Mouse (Mus musculus) limb, embryonic 13.5 days (tissue): ENCODE results near the gene Hdc. TPM values are rescaled to one million over a fixed set of nuclear protein-coding genes. Genes with fewer than 3 reads are reported as not detected.
"Not testable (repeated sequence)": the region's sequence is repeated elsewhere in the genome, so short reads cannot be mapped to it uniquely, and the experiment has no call there.

Experiments
- ATAC-seq: fragments of 200-750 bp; cut with Nextera tagmentation; 2 replicates; pipeline ENCODE4 v1.8.0; 2017; ENCODE audit warnings: low read depth, moderate number of reproducible peaks, moderate TSS enrichment; ENCODE audit not compliant: low FRiP score
- H3K27ac ChIP-seq: fragments of 300-500 bp; sonication (generic); 2 replicates; pipeline ENCODE4 v1.5.1; 2015; ENCODE audit warnings: inconsistent platforms, mild to moderate bottlenecking, moderate library complexity
- H3K27me3 ChIP-seq: fragments of 300-500 bp; sonication (generic); 2 replicates; pipeline ENCODE4 v1.6.1; 2015; ENCODE audit warnings: mild to moderate bottlenecking, inconsistent platforms
- H3K36me3 ChIP-seq: fragments of 300-500 bp; sonication (generic); 2 replicates; pipeline ENCODE4 v1.6.1; 2015; ENCODE audit warnings: inconsistent platforms, mild to moderate bottlenecking, moderate library complexity
- H3K4me1 ChIP-seq: fragments of 300-500 bp; sonication (generic); 2 replicates; pipeline ENCODE4 v1.6.1; 2015; ENCODE audit warnings: inconsistent platforms
- H3K4me2 ChIP-seq: fragments of 300-500 bp; sonication (generic); replicated peaks from 2 replicates; pipeline ENCODE4 v1.6.1; 2015; ENCODE audit warnings: inconsistent platforms, mild to moderate bottlenecking, moderate library complexity
- H3K4me3 ChIP-seq: fragments of 300-500 bp; sonication (generic); 2 replicates; pipeline ENCODE4 v1.5.1; 2015; ENCODE audit warnings: moderate library complexity, mild to moderate bottlenecking, inconsistent platforms
- H3K9ac ChIP-seq: fragments of 300-500 bp; sonication (generic); 2 replicates; pipeline ENCODE4 v1.6.1; 2015; ENCODE audit warnings: mild to moderate bottlenecking, inconsistent platforms
- H3K9me3 ChIP-seq: fragments of 300-500 bp; sonication (generic); 2 replicates; pipeline ENCODE4 v1.6.1; 2016; ENCODE audit warnings: inconsistent platforms
- WGBS: fragments of 180-500 bp; shearing (Covaris S2); methylation state at CpG from one replicate; pipeline ENCODE4 v1.1.7; 2015; 5-methylcytosine and 5-hydroxymethylcytosine counted together
- polyA plus RNA-seq: library from polyadenylated mRNA; unstranded; fragments of >200 nt; fragmentation: Nextera tagmentation; extraction: Ambion mirVana; gene quantifications from 2 replicates; pipeline ENCODE4 v1.2.1, GENCODE M21; 2015

Gene Hdc
- polyA plus RNA-seq, 1 experiment from 2014 or later: 5.0 TPM

DNA sequence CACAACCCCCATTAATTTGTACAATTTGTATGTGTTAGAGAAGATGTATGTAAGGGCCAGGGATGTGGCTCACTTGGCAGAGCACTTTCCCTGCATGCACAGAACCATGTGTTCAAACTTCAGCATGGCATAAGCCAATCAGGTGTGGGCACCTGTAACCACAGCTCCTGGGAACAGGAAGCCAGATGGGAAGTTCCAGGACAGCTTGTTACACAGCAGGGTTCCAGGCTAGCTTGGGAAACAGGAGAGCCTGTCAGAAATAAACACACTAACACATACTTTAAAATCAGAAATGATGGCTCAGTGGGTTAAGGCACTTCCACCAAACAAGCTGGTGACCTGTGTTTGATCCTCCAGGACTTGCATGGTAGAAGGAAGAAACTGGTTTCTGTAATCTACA lies 4.0 kb upstream of the Hdc start:
- Histone ChIP-seq H3K9me3 (no peaks in the 10 kb centered on the region), H3K27ac (no peak overlapping the region), H3K4me3 (no peak overlapping the region), H3K27me3 (no peaks in the 10 kb centered on the region), H3K9ac (no peak overlapping the region), H3K4me1 (peaks cover 7% of the 10 kb centered on the region), H3K4me2 (no peak overlapping the region), H3K36me3 (peaks cover 3% of the 10 kb centered on the region; the same call in 1 of the 2 replicates)
- no peak for ATAC-seq

DNA sequence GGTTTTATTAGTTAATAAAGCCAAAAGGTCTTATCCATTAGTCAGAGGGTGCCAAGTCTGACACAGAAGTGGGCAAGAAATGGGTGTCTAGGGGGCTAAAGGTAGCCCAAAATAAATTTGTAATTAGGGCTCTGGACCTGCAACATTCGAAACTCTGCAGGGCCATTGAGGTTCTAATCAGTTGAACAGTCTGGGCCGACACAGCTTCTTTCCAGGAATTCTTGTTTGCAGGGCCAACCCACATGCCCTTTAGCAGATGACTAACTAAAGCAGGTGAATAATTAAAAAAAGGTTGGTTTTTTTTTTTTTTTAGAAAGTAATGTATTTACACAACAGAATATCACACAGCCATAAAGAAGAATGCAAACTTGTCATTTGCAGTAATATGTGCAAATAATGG lies 3.4 kb upstream of the Hdc start:
- H3K9ac ChIP-seq: no peak overlapping the region
- no peak overlapping the region for H3K4me2 ChIP-seq
- peaks cover 3% of the 10 kb centered on the region; the same call in 1 of the 2 replicates for H3K36me3 ChIP-seq
- no peaks in the 10 kb centered on the region for H3K9me3 ChIP-seq
- no peaks in the 10 kb centered on the region; the same call in 1 of the 2 replicates for H3K4me1 ChIP-seq
- ATAC-seq: no peak
- no peaks in the 10 kb centered on the region for H3K27me3 ChIP-seq
- WGBS: 80% methylated on average over 2 of the region's 2 CpGs
- no peak overlapping the region for H3K4me3 ChIP-seq
- no peak overlapping the region for H3K27ac ChIP-seq

DNA sequence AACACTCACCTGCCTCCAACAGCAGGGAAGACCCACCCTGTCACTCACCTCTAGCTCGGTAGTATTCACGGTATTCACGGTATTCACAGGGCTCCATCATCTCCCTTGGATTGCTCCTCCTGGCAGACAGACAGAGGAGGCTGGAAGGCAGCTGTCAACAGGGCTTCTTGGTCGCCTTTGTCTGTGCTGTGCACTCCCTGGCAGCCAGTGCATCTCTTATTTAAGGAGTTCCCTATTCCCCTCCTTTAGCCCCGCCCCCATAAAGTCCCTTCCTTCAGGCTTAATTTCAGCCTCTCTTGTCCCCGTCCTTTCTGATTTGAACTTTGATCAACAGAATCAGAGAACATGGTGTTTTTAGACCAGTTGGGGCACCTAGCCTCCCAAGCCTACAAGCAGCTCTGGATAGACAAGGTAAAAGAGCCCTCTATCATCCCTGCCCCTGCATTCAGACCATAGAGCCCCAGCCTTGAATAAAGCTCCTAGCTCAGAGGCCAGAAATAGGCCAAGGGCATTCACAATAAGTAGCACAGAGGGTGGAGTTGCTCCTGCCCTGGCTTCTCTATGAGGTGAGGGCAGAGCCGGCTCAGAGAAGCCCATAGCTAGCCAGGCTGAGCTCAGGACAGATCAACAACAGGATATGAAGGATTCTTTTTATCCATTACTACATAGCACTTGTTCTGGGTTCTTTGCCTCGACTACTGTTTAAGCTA lies 474 bp downstream of the Hdc start:
- H3K27ac ChIP-seq: no peak overlapping the region
- no peaks in the 10 kb centered on the region for H3K4me1 ChIP-seq
- 44% methylated on average over 8 of the region's 8 CpGs for WGBS
- H3K4me2 ChIP-seq: no peak overlapping the region
- H3K36me3 ChIP-seq: no peaks in the 10 kb centered on the region
- H3K27me3 ChIP-seq: no peaks in the 10 kb centered on the region
- no peak overlapping the region for H3K9ac ChIP-seq
- H3K4me3 ChIP-seq: no peak overlapping the region
- H3K9me3 ChIP-seq: no peaks in the 10 kb centered on the region
- ATAC-seq: no peak

DNA sequence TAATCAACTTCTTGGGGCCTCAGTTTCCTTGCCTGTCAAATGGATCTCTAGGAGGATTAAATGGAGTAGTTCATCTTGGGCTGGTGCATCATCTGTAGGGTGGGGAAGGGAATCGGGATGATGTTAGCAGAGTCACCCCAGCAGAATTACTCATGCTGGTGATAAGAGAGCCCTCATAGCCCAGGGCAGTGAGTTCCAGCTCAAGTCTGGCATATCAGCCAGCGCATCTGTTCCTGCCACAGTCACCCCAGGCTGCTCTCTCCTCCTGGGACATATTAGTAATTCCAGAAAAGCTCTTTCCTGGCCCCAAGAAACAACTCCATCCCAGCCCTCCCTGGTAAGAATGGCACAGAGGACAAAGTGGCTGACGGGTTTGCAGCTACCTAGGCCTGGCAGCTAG lies 3.7 kb downstream of the Hdc start:
- Histone ChIP-seq H3K9ac (no peak overlapping the region), H3K4me3 (no peak overlapping the region), H3K36me3 (no peaks in the 10 kb centered on the region), H3K9me3 (no peaks in the 10 kb centered on the region), H3K27me3 (no peaks in the 10 kb centered on the region), H3K27ac (no peak overlapping the region), H3K4me2 (no peak overlapping the region), H3K4me1 (no peaks in the 10 kb centered on the region)
- WGBS: 80% methylated on average over 3 of the region's 3 CpGs
- ATAC-seq: no peak

DNA sequence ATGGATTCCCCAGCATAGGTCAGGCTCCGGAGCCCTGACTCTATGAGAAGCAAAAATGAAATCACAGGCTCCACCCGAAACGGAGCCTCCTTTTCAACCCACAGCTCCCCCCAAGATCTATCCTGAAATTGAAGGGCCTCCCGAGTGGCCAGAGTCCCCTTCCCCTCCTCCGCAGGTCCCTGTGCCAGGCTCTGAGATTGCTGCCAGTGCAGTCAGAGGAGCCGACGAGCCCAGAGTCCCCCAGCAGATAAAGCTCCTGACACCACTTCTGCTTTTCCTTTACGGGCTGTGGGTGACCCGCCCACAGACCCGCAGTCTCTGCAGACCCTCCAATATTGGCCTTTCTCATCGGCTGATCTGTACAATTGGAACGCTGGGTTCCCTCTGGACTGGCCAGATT lies 9.5 kb downstream of the Hdc start:
- ATAC-seq, H3K36me3 ChIP-seq, H3K9ac ChIP-seq, H3K4me3 ChIP-seq, H3K4me1 ChIP-seq, H3K27me3 ChIP-seq, H3K27ac ChIP-seq, H3K9me3 ChIP-seq, H3K4me2 ChIP-seq: not testable (repeated sequence)
- WGBS: 66% methylated on average over 12 of the region's 12 CpGs

DNA sequence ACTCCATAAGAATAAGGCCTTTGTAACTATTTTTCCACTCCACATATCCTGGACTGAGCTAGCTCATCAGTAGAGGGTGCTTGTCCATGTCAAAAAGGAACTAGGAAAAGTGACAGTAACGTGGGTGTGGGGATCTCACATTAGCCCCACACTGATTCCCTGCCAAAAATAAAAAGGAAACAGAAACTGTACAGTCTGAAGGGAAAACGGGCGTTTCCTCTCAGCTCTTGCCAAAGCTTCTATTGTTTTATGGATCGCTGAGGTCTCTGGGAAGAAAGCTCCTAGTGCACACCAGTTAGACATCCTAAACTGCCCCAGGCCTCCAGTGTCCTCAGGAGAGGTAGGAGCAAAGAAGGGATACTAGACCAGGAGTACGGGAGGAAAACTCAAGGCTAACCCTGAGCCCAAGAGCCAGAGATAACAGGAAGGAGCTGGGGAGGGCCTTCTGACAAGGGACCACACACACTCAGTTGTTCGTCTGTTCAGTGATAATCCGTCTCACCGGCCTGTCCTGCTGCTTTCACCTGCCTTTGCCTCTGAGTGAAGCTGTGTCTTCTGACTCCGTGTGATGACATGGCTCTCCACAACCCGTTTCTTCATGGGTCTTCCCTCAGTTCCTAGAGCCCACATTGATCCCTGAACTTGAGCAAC lies 11.4 kb downstream of the Hdc start:
- Histone ChIP-seq H3K27me3 (no peaks in the 10 kb centered on the region), H3K36me3 (no peaks in the 10 kb centered on the region), H3K4me2 (no peak overlapping the region), H3K4me3 (no peak overlapping the region), H3K9ac (no peak overlapping the region), H3K9me3 (no peaks in the 10 kb centered on the region), H3K4me1 (peaks cover 5% of the 10 kb centered on the region; the same call in 1 of the 2 replicates), H3K27ac (no peak overlapping the region)
- WGBS: 67% methylated on average over 10 of the region's 10 CpGs
- ATAC-seq: no peak

DNA sequence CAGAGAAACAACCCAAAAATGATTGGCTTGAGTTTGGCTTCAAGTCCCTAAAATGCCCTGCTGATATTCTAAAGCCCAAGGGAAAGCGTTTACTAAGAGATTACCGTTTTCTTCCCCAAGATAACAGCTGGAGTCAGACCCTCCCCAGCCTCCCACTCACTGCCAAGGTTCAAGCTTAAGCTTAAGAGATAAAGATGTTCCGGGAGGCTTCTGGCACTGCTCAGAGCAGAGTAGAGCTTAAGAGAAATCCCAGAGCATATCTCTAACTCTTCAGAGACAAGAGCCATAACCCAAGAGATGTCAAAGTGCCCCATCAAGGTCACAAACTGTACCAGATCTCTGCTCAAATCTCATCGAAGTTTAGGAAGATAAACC lies 12.4 kb downstream of the Hdc start:
- Histone ChIP-seq H3K4me3 (no peak overlapping the region), H3K4me2 (no peak overlapping the region), H3K9ac (no peak overlapping the region), H3K9me3 (no peaks in the 10 kb centered on the region), H3K4me1 (peaks cover 5% of the 10 kb centered on the region; the same call in 1 of the 2 replicates), H3K27ac (no peak overlapping the region), H3K36me3 (no peaks in the 10 kb centered on the region), H3K27me3 (no peaks in the 10 kb centered on the region)
- ATAC-seq: no peak
- WGBS: 72% methylated on average over 4 of the region's 4 CpGs

DNA sequence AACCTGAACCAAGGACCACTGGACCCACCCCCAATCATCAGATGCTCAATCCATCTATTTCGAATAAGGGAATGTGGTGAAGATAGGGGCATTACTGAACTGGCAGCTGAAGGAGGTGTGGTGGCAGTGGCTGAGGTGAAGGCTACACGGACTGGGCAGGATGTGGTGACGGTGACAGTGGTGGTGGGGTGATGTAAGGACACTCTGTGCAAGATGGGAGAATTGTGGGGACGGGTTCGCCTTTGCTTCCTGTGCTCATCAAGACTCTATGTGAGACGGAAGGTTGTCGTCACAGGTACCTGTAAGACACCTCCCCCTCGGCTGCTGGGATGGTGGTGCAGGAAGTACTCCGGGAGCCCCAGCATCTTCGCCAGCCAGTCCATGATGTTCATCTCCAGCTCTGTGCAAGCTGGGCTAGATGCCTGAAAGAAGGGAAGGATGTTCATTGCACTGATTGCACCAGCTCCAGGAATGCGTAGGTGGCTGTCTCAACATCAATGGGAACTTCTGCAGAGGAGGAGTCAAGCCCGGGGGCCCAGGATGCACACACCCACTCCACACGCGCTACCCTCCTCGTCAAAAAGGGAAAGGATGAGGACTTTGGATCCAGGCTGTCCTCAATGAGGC lies 12.9 kb downstream of the Hdc start:
- 86% methylated on average over 15 of the region's 15 CpGs for WGBS
- no peak overlapping the region for H3K4me2 ChIP-seq
- H3K4me3 ChIP-seq: no peak overlapping the region
- ATAC-seq: no peak
- no peak overlapping the region for H3K27ac ChIP-seq
- no peaks in the 10 kb centered on the region for H3K9me3 ChIP-seq
- no peaks in the 10 kb centered on the region for H3K27me3 ChIP-seq
- peaks cover 5% of the 10 kb centered on the region; the same call in 1 of the 2 replicates for H3K4me1 ChIP-seq
- no peak overlapping the region for H3K9ac ChIP-seq
- no peaks in the 10 kb centered on the region for H3K36me3 ChIP-seq

DNA sequence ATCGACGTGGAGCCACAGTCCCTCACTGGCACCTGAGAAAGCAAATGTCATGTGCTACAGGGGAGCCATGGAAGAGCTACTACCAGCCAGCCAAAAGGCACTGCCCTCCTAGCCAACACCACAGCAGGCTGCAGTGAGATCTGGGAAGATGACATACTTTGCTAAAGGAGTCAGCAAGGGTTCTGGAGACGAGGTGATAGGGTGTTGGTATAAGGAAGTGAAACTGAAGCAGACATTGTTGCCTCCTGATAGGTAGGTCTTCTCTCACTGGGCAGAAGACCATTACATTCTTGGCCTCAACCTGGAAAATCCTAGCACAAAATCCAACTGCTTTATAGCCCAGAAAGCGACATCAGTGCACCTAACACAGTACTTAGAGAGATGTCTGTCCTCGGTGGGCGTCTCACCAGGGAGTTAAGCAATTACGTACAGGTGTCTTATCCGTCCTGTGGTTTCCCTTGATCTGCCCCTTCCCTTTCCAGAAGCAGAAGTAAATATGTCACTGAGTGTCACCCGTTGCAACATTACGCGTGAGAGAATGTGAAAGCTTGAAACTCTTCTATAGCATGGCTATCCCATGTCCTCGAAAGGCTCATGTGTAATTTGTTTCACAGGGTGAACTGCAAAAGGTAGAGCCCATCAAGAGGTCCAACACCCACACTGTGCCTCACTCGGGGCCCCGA lies 17.0 kb downstream of the Hdc start:
- ATAC-seq: no peak
- H3K4me3 ChIP-seq: no peak overlapping the region
- H3K27me3 ChIP-seq: peaks cover 3% of the 10 kb centered on the region; the same call in 1 of the 2 replicates
- H3K4me2 ChIP-seq: no peak overlapping the region
- no peak overlapping the region for H3K27ac ChIP-seq
- H3K9me3 ChIP-seq: no peaks in the 10 kb centered on the region
- no peaks in the 10 kb centered on the region for H3K36me3 ChIP-seq
- H3K9ac ChIP-seq: no peak overlapping the region
- no peaks in the 10 kb centered on the region; the same call in 1 of the 2 replicates for H3K4me1 ChIP-seq
- WGBS: 83% methylated on average over 14 of the region's 14 CpGs

DNA sequence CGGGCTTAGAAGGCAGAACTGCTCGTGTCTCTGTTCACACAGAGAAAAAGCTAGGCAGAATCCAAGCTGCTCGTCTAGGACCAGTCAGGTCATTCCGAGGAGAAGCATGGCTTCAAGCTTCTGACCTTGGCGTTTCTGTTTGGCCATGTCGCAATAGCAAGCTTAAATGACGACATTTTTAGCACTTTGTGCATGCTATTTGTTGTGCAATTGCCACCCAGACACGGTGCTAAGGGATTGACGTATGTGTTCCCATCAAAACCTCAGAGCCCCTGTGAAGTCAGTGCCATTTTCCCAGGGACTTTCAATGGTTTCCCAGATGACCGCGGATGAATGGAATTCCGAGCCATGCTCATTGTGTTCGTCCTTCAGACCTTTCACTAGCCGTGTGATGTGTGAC lies 18.6 kb downstream of the Hdc start:
- Histone ChIP-seq H3K4me2 (no peak overlapping the region), H3K27me3 (peaks cover 3% of the 10 kb centered on the region; the same call in 1 of the 2 replicates), H3K4me3 (no peak overlapping the region), H3K27ac (no peak overlapping the region), H3K9me3 (no peaks in the 10 kb centered on the region), H3K9ac (no peak overlapping the region), H3K4me1 (no peaks in the 10 kb centered on the region; the same call in 1 of the 2 replicates), H3K36me3 (no peaks in the 10 kb centered on the region)
- no peak for ATAC-seq
- WGBS: 85% methylated on average over 14 of the region's 14 CpGs

DNA sequence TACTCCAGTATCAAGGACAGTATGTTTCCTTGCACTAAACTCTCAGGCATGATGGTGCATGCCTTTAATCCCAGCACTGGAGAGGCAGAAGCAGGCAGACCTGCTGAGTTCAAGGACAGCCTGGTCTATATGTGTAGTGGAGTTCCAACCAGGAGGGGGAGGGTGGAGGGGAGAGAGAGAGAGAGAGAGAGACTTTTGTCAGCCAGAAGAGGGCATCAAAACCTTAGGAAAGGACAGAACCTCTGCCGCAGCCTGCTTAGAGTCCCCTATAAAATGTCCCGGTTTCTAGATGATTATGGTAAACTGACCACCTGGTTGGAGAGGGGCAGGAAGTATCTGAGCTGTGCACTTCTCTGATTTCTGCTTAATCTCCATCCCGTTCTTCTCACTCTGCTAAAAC lies 20.1 kb downstream of the Hdc start:
- Histone ChIP-seq H3K9ac (no peak overlapping the region), H3K27me3 (peaks cover 3% of the 10 kb centered on the region; the same call in 1 of the 2 replicates), H3K27ac (no peak overlapping the region), H3K9me3 (no peaks in the 10 kb centered on the region), H3K4me3 (no peak overlapping the region), H3K36me3 (no peaks in the 10 kb centered on the region), H3K4me2 (peak overlapping the region; percentile 38), H3K4me1 (no peaks in the 10 kb centered on the region; the same call in 1 of the 2 replicates)
- peak; percentile 57; the same call in 1 of the 2 replicates for ATAC-seq
- WGBS: 5% methylated on average over 3 of the region's 3 CpGs

DNA sequence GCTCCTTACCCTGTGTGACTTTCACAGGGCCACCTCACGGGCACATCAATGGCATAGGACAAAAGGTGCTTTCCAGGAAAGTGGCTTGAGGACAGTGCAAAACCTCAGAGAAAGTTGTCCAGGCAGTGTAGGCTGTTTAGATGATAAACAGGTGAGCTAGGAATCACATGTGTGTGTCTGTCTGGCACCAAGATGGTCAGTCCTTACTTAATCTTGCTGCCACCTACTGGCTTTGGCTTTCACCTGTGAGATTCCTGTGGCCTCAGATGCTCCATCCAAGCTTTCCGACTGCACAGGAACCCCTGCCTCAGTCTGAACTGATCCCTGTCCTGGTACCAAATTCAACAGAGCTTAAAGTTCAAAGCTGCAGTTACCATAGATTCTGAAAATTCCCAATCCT lies 20.7 kb downstream of the Hdc start:
- Histone ChIP-seq H3K9ac (no peak overlapping the region), H3K27me3 (peaks cover 3% of the 10 kb centered on the region; the same call in 1 of the 2 replicates), H3K4me3 (no peak overlapping the region), H3K27ac (no peak overlapping the region), H3K4me1 (no peaks in the 10 kb centered on the region; the same call in 1 of the 2 replicates), H3K36me3 (no peaks in the 10 kb centered on the region), H3K9me3 (no peaks in the 10 kb centered on the region), H3K4me2 (no peak overlapping the region)
- WGBS: 61% methylated on average over 2 of the region's 2 CpGs
- ATAC-seq: no peak
